Mouse (Mus musculus) NIH3T3 (cell line): ENCODE results near the gene Rbm43.

ENCODE experiments used
- DNase-seq: peaks from one replicate; pipeline ENCODE4 v3.0.0-alpha.2; 2012; ENCODE audit warnings: low read depth

Rbm43 gene

GRCm38 (mm10) chr2:51934574-51935334 lies at the start of gene Rbm43:
Gene Rbm43, minus strand, starts transcription at chr2:51935163.
- DNase-seq = peak; percentile 82

- DNase-seq = no peak
Observed at GRCm38 (mm10) chr2:51982288-51982687, 47.3 kb upstream of the Rbm43 start.

- DNase-seq = no peak
Observed at GRCm38 (mm10) chr2:51981630-51982029, 46.7 kb upstream of the Rbm43 start.

GRCm38 (mm10) chr2:51973410-51973968 lies 38.5 kb upstream of the Rbm43 start, which contains the start of gene Nmi:
Gene Nmi, minus strand, starts transcription at chr2:51973494.
- DNase-seq = peak; percentile 69

- DNase-seq = peak; percentile 67
Observed at GRCm38 (mm10) chr2:51972641-51973409, 37.9 kb upstream of the Rbm43 start.

- DNase-seq = peak; percentile 65
Observed at GRCm38 (mm10) chr2:51972142-51972541, 37.2 kb upstream of the Rbm43 start.

GRCm38 (mm10) chr2:51970897-51971296 lies 35.9 kb upstream of the Rbm43 start:
- no peak for DNase-seq

- DNase-seq = no peak
Observed at GRCm38 (mm10) chr2:51967288-51967687, 32.3 kb upstream of the Rbm43 start.

- no peak for DNase-seq
Observed at GRCm38 (mm10) chr2:51953648-51954204, 18.8 kb upstream of the Rbm43 start.

GRCm38 (mm10) chr2:51950876-51951275 lies 15.9 kb upstream of the Rbm43 start:
- peak; percentile 67 for DNase-seq

- DNase-seq = no peak
Observed at GRCm38 (mm10) chr2:51948105-51948830, 13.3 kb upstream of the Rbm43 start.

- DNase-seq = no peak
Observed at GRCm38 (mm10) chr2:51945812-51946211, 10.8 kb upstream of the Rbm43 start.

- DNase-seq = no peak
Observed at GRCm38 (mm10) chr2:51941832-51942231, 6.9 kb upstream of the Rbm43 start.

- no peak for DNase-seq
Observed at GRCm38 (mm10) chr2:51938750-51939149, 3.8 kb upstream of the Rbm43 start.

- DNase-seq = no peak
Observed at GRCm38 (mm10) chr2:51937004-51937403, 2.0 kb upstream of the Rbm43 start.

GRCm38 (mm10) chr2:51936585-51936984 lies 1.6 kb upstream of the Rbm43 start:
- DNase-seq = peak; percentile 17

- DNase-seq = no peak
Observed at GRCm38 (mm10) chr2:51935921-51936320, 958 bp upstream of the Rbm43 start.

- no peak for DNase-seq
Observed at GRCm38 (mm10) chr2:51933341-51934134, 1.4 kb downstream of the Rbm43 start.

- DNase-seq = no peak
Observed at GRCm38 (mm10) chr2:51931241-51931640, 3.7 kb downstream of the Rbm43 start.

GRCm38 (mm10) chr2:51914944-51915680 lies 19.9 kb downstream of the Rbm43 start:
- peak; percentile 92 for DNase-seq
